Mouse (Mus musculus) ovary, postnatal 14 days (tissue): ENCODE results near the gene Calb2.

ENCODE experiments used
- DNase-seq: peaks from one replicate; pipeline ENCODE4 v3.0.0; 2022; ENCODE audit warnings: low spot score

The Calb2 gene

DNA sequence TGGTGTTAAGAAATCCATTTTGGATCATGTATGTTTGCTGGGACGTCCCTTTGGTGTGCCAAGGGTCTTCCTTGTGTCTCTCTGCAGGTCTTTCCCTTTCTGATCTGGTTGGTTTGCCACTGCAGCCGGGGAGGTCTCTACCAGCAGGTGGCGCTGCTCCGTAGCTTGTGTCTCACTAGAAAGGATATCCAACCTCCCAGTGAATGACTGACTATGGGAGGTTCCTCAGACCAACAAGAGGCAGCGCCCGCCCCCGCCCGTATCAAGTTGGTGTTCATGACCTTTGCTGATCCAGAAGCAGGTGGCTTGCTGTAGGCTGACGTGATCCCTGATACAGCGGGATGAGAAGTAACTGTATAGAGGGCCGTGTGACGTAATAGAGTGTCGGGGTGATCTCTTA is 37.5 kb downstream of the Calb2 start:
- peak; percentile 65 for DNase-seq

DNA sequence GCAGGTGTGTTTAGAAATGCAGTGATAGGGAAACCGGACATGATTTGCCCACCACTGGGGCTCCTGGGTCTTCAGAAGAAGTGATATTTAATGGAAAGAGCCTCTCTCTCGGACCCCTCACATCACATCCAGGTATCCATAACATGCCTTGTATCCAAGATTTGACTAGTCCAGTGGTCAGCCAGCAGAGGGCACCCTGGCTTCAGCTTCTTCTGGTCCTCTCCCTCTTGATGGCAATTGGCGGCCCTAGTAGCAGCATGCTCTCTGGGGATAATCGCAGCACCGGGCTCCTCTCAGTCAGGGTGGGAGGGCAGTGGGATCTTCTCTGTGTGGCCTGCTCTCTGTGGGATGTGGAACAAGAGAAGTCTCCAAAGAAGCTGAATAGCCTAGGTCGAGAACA is 48.3 kb downstream of the Calb2 start:
- DNase-seq = no peak

DNA sequence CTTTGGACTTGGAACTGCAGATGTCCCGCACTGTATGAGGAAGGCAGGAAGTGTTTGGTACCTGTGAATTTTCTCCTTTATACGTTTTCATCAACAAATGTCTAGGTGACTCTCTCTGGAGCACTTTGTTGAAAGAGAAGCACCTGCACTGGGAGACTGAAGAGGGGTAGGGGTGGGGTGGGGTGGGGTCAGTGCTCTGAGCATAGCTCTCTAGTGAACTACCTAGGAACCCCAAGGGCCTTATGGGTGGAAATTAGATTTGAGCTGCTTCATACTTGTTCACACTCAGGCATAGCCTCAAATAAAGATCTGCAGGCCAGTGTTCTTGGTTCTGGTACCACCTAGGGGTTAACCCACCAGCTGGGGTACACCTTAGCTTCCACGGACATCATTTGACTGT is 65.4 kb downstream of the Calb2 start, which contains the start of gene Gm17720:
Gene Gm17720, minus strand, starts transcription at position 101 of the 400 bp plus-strand sequence.
- no peak for DNase-seq

DNA sequence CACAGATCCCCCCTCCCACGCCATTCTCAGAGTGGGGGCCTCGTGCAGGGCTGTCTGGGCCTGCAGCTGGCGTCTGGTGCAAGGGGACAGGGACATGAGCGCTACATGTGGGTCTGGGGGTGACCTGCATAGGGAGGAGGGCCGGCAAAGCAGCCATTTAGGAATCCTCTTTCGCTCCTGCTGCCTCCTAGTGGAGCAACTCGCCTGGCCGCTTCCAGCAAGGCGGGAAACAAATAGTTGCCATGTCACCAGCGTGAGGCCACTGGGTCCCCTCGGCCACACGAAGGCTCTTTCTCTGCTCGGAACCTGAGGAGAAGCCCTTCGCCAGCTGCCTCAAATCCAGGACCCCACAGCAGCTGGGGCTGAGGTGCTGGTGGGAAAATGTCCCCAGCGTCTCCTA is 66.3 kb downstream of the Calb2 start:
- no peak for DNase-seq

DNA sequence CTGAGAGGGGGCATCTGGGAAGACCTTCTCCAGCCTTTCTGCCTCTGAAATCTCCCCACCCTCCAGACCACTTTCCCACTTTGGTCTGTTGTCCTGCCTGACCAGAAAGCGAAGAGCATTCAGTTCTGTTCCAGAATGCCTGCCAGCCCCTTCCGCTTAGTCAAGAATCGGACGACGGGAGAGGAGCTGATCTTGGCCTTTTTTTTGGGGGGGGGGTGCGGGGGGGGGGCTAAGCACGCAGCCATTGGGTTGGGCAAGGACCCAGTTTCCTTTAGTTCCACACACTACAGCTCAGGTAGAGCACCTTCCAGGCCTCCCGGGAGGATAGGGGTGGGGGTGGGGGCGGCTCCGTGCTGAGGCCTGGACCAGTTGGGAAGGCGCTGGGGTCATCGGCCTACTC is 67.1 kb downstream of the Calb2 start, which contains the start of gene Gm21964:
Gene Gm21964, plus strand, starts transcription at position 301 of the 400 bp plus-strand sequence.
- no peak for DNase-seq

DNA sequence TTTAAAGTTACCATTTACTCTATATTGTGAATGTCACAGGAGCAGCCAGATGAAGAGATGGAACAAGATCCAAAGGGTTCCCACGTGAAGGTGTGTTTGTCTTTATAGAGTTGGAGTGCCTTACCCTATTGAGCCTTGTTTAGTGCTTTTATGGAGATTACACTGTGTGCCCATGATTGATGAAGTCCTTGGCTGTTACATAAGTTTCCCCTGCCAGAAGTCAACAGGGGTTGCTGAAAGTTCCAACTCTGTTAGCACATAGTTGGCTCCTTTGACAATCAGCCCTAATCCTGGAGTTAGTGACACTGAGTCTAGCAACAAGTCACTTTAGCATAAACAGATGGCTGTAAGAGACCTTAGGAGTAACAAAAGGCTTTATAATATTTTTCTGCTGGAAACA is 76.1 kb downstream of the Calb2 start:
- peak; percentile 21 for DNase-seq
